Mouse (Mus musculus) forelimb bud, embryonic 11.5 days (tissue): Measurements from ENCODE around the gene Srl.

Source experiments
- DNase-seq: peaks from one replicate; pipeline ENCODE4 v3.0.0-alpha.2; 2012; ENCODE audit warnings: low read depth, low spot score

Srl gene

GRCm38 (mm10) chr16:4519157-4519556 lies 22.5 kb downstream of the Srl start:
- no peak for DNase-seq

DNA sequence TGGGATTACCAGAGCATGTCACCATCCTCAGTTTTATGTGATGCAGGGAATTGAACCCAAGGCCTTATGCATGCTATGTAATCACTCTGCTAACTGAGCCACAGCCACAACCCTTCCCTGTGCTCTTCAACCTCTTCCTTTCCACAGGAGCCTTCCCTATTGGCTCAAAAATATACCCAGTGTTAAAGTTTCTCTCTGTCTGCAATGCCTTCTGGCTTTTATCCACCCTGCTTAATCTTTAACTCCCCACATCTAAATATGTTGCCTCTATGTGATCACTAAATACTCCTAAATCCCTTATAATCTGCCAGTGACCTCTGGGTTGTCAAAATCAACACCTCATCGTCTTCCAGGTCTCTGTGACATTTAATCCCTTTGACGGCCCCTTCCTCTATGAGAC lies 23.7 kb downstream of the Srl start:
- DNase-seq, result no peak

GRCm38 (mm10) chr16:4514383-4514782 lies 27.2 kb downstream of the Srl start:
- DNase-seq, result no peak

DNA sequence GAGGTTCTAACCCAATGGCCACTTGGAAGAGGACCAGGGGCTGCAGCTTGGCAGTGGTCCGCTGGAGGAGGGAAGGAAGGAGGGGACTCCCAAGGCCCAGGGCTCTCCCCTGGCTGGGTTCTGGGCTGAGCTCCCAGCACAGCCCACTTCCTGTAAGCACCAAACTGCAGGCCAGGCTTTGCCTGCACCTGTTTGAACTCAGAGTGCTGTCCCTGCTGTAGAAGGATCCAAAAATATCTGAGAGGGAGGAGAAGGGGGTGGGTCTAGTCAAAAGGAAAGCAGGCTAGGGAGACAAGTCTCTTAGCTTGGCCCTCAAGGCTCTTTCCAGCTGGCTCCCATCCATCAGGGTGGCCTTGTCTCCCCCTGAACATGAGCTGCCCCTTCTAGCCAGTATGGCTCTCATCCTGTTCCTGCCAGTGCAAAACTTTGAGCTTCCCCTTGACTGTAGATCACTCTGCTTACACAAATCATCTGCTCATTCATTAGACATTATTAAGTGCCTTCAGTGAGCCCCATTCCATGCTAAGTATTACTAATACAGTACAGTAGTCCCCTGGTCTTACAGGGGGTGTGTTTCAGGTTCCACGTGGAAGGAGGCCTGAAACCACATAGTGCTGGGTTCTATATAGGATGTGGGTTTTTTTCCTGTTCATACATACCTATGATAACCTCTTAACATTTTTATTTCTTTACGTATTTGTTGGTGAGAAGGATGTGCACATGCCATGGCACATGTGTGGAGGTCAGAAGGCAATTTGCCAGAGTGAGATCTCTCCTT lies 28.8 kb downstream of the Srl start:
- DNase-seq, result no peak

- DNase-seq, result no peak
Observed at GRCm38 (mm10) chr16:4511371-4511770, 30.2 kb downstream of the Srl start.

GRCm38 (mm10) chr16:4506181-4506580 lies 35.4 kb downstream of the Srl start:
- DNase-seq, result no peak

- DNase-seq, result no peak
Observed at GRCm38 (mm10) chr16:4503495-4503894, 38.1 kb downstream of the Srl start.

DNA sequence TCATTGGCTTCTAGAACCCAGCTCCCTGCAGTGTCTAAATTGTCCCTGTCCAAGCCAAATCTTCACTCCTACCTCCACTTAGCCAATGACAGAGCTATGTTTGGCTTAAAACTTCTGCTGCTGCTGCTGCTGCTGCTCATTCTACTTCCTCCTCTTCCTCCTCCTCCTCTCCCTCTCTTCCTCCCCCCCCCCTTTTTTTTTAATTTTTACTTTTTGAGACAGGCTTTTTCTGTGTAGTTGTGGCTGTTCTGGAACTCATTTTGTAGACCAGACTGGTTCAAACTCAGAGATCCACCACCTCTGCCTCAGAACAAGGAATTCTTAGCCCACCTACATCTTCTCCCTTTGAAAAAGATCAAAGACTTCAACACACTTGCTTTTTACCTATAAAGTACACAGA lies 39.0 kb downstream of the Srl start:
- DNase-seq, result no peak

GRCm38 (mm10) chr16:4501703-4502102 lies 39.9 kb downstream of the Srl start:
- DNase-seq, result no peak

DNA sequence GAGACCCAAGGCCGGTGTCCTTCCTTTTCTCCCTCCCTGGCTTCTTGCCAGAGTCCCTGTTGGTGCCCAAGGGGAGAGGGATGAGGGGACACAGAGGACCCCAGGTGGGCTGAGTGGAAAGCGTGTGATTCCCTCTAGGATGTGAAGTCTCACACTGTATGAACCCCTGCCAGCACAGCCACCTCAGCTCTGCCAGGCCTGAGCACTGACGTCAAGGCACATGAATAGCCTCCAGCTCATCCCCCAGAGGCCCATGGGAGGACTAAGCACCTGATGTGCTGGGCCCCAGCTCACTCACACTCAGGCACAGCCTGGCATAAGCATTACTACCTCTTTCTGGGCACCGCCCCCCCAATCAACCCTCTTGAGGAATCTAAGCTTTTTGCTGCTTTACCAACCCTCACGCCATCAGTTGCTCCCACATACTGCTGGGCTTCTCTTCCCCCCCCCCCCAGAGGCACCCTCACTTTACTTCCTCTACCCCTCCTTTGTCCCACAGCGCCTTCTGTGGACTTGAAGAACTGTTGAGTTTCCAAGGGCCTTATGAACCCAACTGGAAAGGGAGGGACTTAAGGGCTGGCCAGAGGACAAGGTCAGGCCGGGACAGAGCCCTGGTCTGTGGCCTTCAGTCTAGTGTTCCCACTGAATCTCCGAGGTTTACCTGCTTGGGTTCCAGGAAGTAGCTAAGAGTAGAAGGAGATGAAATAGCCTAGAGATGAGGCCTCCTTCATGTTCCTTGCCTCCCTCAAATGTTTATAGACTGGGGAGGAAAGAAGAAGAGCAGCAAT lies 40.8 kb downstream of the Srl start:
- DNase-seq, result no peak

- DNase-seq, result no peak
Observed at GRCm38 (mm10) chr16:4497762-4498607, 43.6 kb downstream of the Srl start.

GRCm38 (mm10) chr16:4496470-4496869 lies 45.1 kb downstream of the Srl start:
- no peak for DNase-seq

- no peak for DNase-seq
Observed at GRCm38 (mm10) chr16:4495861-4496260, 45.8 kb downstream of the Srl start.

GRCm38 (mm10) chr16:4492777-4493563 lies 48.6 kb downstream of the Srl start:
- no peak for DNase-seq

DNA sequence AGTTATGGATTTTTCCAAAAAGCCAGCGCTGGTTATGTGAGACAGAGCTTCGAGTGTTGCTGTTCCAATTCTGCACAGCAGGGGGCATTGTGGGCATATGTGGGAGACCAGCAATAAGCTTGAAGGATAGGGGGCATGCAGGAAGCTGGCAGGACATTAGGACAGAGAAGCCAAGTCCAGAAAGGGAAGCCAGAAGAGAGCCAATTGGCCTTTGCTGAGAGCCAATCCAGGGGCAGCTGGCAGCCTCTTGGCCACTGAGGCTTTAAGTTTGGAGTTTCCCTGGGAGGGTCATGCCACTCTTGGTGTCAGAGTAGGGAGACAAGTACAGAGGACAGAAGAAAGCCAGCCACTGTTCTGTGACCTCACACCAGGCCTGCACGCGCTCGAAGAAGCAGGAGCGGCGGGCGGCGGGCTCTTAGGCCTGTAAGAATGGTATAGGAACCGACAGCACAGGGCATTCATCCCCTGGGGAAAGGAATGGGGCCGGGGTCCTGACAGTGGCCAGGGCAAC lies 52.4 kb downstream of the Srl start:
- DNase-seq, result peak; percentile 86

DNA sequence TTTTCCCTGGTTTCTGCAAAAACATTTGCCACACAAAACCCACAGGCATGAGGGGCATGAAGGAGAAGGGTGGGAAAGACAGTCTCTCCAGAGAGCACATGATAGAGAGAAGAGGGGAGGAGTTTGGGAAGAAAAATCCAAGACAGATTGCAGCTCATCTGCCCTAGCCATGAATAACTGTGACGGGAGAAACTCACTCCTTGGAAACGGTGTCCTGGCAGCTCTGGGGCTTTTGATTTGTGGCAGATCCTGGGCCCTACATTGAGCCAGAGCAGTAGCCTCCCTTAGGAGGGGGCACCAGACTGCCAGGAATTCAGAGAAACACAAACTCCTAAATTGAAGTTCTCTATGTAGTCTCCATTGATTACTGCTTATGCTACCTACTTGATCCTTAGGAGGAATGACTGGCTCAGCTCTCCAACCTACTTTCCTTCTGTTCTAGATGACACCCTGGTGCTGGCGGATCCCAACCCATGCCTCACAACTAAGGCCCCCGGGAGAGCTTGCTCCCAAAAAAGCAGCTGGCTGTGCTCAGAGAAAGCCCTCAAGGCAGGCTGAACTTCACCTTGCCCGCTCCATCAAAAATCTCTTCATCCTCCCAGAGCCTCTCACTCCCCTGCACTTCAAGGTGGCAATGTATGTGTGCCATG lies 60.9 kb downstream of the Srl start:
- no peak for DNase-seq

DNA sequence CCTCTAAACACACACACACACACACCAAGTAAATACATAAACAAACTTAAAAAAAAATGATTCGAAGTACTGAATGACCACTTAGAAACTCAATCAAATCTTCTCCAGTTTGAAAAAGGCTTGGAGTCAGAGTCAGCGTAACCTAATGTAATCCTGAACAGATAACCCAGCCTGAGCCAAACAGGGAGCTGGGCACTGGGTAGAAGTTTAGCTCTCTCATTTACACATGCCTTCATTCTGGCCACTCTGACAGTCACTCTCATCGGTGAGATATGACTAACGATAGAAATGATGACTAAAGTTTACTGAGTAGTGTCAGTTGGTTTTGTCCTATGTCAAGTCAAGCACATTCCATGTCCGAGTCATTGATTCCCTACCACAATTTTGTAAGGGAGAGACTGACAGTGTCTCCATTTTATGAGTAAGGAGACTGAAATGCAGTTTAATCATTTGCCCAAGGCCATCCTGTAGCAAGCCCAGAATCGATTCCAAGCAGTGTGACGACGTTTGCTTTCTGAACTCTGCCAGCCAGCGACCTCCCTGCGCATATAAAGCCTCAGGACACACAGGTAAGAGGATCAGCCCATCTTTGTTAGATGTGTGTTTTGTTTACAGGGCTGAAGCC lies 63.9 kb downstream of the Srl start:
- DNase-seq, result no peak

DNA sequence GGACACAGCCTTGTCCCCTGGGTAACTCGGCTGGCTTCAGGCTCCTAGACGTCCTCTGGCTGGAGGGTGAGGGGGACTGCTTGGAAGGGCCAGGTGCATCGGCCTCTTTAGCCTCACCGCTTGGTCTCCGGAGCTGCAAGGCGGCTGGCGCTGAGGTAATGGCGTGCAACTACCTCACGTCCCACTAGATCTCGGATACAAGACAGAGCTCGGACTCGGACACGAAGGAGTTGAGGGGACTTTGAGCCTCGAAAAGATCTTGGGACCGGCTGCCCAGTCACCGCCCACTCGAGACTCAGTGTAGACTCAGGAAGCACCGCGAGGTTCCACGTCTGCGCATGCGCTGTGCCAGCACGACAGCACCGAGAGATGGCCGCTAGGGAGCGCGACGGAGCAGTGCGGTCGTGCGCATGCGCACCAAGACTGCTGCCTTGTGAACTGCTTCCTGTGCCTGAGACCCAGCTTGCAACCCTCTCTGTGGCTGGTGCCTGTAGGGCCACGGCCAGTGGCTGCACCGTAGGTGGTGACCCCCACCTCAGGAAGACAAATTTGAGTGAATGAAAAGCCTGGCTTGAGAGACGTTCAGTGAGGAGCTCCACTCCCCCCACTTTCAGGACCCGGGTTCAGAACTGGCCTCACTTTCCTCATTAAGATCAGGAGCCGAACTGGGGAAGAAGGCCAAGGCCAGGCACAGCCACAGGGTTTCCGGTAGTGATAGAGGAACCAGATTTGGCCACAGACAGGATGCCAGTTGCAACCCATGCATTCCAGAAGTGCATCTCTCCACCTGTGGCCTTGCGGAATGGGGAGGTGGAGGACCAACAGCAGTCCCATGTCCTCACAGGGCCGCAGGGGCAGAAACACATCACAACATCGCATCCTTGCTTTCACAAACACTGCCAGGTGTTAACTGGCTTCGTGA lies 66.5 kb downstream of the Srl start:
- DNase-seq, result peak; percentile 98
